Mouse (Mus musculus): ENCODE data around the gene Olfr15. TPM values are rescaled to one million over a fixed set of nuclear protein-coding genes. Genes with fewer than 3 reads are reported as not detected.

Olfr15 gene
- polyA plus RNA-seq, 1 experiment from 2014 or later = not detected

DNA sequence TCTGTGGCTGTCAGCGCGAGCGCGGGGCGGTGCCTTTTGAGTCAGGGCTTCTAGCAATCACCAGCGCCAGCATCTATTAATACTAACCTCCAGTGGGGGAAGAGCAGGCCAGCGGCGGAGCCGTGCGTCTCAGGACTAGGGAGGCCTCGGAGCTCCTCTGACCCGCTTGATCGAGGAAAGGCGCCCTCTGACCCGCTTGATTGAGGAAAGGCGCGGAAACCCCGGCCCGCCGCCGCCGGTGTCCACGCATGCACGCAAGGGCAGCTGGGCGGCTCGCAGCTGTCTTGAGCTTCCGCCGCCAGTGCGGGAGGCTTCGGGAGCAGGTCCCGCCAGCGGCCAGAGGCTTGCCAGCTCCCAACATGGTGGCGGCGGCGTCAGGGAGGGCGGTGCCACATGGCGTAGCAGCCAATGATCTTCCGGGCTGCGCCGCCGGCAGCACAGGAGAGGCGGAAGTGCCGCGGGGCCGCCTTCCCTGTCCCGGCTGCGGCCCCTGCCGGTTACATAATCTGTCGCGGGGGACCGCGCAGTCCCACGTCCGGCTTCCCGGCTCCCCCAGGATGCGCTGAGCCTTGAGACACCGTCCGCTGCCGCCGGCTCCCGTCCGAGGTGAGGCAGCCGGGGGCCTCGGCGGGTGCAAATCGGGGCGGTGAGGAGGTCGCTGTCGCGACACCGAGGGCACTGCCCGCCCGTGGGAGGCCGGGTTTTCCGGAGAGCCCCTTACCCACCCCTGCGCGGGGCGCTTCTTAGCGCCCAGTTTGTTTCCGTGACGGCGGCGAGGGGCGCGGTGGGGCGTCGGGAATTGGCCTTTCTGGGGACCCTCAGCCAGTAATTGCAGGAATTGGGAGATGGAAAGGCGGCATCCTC, 53.8 kb downstream of the Olfr15 start, which contains the start of the genes Zfp597 and Gm20695:
TSS of gene Zfp597 (minus strand) at position 361 of the 864 bp plus-strand sequence.
TSS of gene Gm20695 (plus strand) at position 448 of the 864 bp plus-strand sequence.
- Histone ChIP-seq H3K4me1 (peaks cover 11% of the 10 kb centered on the region), H3K9ac (replicated peaks) (peak within 1 kb of the TSS; percentile 84), H3K27ac (replicated peaks) (peak within 1 kb of the TSS; percentile 92), H3K4me3 (peak within 1 kb of the TSS; percentile 86), H3K27me3 (no peaks in the 10 kb centered on the region), H3K36me3 (peaks cover 2% of the 10 kb centered on the region), H3K4me2 (replicated peaks) (peak within 1 kb of the TSS; percentile 69), H3K9me3 (no peaks in the 10 kb centered on the region)
- peak; percentile 99 for ATAC-seq (ENCODE audit: low FRiP score, low read depth)
- under 1% methylated on average over 83 of the region's 88 CpGs for WGBS

DNA sequence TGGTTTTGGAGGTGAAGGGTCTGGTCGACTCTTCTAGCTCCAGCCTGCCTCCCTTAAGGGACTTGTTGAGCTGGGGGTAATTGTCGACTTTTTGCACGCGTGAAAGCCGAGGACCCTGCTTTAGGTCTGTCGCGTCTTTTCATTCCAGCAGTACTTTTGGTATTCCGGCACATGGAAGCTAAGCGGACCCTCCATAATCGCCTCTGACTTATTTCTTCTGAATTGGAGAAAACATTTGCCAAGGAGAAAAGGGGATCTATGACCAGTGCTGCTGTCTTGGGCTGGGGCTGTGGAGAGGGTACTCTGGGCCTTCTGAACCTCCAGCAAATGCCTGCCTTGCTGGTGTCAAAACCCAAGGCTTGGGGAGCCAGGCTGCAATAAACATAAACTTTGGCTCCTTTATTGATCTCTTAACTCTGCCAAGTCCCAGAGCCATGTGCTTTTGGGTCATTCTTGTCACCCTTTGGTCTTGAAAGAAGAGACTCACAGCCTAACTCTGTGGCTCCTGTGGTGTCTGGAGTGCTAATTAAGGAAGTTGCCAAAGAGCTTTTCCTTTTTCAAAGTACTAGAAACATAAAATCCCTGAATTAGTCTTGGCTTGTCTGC, 54.5 kb downstream of the Olfr15 start:
- H3K4me1 ChIP-seq = peaks cover 11% of the 10 kb centered on the region
- H3K27me3 ChIP-seq = no peaks in the 10 kb centered on the region
- no peaks in the 10 kb centered on the region for H3K36me3 ChIP-seq
- H3K4me2 ChIP-seq (replicated peaks) = peak overlapping the region; percentile 69
- WGBS = 6% methylated on average over 10 of the region's 10 CpGs
- ATAC-seq (ENCODE audit: low FRiP score, low read depth) = no peak
- peak overlapping the region; percentile 84 for H3K9ac ChIP-seq (replicated peaks)
- peak overlapping the region; percentile 92 for H3K27ac ChIP-seq (replicated peaks)
- peak overlapping the region; percentile 86 for H3K4me3 ChIP-seq
- no peaks in the 10 kb centered on the region for H3K9me3 ChIP-seq

DNA sequence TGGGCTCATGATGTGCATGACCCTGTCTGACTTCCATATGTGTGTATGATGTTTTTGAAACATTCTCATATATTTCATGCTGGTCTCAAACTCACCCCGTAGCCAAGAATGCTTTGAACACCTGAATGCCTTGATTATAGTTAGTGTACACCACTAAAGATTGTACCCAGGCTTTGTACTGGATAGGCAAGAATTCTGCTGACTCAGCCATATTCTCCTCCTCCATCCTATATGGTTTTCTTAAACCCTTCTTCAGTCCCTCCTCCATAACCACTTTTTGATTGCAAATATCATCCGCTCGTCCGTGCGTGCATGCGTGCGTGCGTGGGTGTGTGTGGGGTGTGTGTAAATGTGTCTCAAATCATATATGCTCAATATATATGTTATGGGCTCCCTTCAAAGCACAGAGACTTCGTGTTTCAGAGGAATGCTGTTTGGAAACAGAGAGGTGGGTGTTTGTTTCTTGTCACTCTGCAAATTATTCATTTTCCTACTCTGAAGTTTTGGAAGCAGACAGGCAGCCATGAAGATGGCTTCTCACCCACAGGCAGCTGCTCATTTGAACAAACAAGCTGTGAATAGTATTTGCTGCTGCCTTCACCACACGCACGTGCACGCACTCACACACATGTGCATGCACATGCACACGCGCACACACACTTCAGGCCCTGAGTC, 61.1 kb downstream of the Olfr15 start:
- peaks cover 13% of the 10 kb centered on the region; the same call in 1 of the 2 replicates for H3K36me3 ChIP-seq
- H3K4me2 ChIP-seq (replicated peaks) = no peak overlapping the region
- no peak overlapping the region for H3K27ac ChIP-seq (replicated peaks)
- no peak overlapping the region for H3K9ac ChIP-seq (replicated peaks)
- H3K4me1 ChIP-seq = no peaks in the 10 kb centered on the region
- WGBS = 95% methylated on average over 14 of the region's 14 CpGs
- H3K9me3 ChIP-seq = no peaks in the 10 kb centered on the region
- no peaks in the 10 kb centered on the region for H3K27me3 ChIP-seq
- H3K4me3 ChIP-seq = no peak overlapping the region
- ATAC-seq (ENCODE audit: low FRiP score, low read depth) = no peak

DNA sequence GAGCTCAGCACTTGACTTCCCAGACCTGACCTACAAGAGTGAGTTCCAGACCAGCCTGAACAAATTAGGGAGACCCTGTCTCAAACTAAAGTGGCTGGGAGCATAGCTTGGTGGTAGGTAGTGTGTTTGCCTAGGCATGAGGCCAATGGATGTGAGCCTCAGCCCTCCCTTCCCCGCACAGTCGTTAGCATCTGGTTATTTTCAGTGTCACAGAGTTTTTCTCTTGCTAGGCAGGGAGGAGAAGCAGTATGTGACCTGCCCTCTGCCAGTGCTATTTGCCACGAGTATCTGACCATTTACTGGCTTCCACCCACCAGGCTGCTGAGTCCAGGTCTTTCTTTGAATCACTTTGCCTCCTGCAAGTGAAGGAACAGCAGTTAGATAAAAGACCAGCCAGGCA, 63.1 kb downstream of the Olfr15 start:
- Histone ChIP-seq H3K4me3 (no peak overlapping the region), H3K36me3 (peaks cover 31% of the 10 kb centered on the region), H3K9ac (replicated peaks) (no peak overlapping the region), H3K4me2 (replicated peaks) (no peak overlapping the region), H3K27me3 (no peaks in the 10 kb centered on the region), H3K9me3 (no peaks in the 10 kb centered on the region), H3K4me1 (no peaks in the 10 kb centered on the region), H3K27ac (replicated peaks) (no peak overlapping the region)
- no peak for ATAC-seq (ENCODE audit: low FRiP score, low read depth)
- 84% methylated on average over 3 of the region's 3 CpGs for WGBS

Other genes with a start within 250 kb of the Olfr15 start
- not detected in 2 replicates for gene Olfr161, start 239.8 kb upstream of the Olfr15 start, polyA plus RNA-seq (2016; fragmentation: Nextera tagmentation; extraction: Ambion mirVana)
- not detected in 2 replicates for gene Mefv, start 112.8 kb upstream of the Olfr15 start, polyA plus RNA-seq (2016; fragmentation: Nextera tagmentation; extraction: Ambion mirVana)
- 57.9 and 59.9 TPM in 2 replicates for gene Zfp263, start 86.8 kb upstream of the Olfr15 start, polyA plus RNA-seq (2016; fragmentation: Nextera tagmentation; extraction: Ambion mirVana)
- 1.6 and 2.1 TPM in 2 replicates for gene Zfp174, start 16.4 kb downstream of the Olfr15 start, polyA plus RNA-seq (2016; fragmentation: Nextera tagmentation; extraction: Ambion mirVana)
- gene Naa60, start 41.5 kb downstream of the Olfr15 start, polyA plus RNA-seq (2016; fragmentation: Nextera tagmentation; extraction: Ambion mirVana) = 66.0 and 70.2 TPM in 2 replicates
- 12.7 and 13.5 TPM in 2 replicates for gene Zfp597, start 53.7 kb downstream of the Olfr15 start, polyA plus RNA-seq (2016; fragmentation: Nextera tagmentation; extraction: Ambion mirVana)
- gene Gm20695, start 53.8 kb downstream of the Olfr15 start, polyA plus RNA-seq (2016; fragmentation: Nextera tagmentation; extraction: Ambion mirVana) = 2.6 and 3.3 TPM in 2 replicates
- gene 1700037C18Rik, start 77.8 kb downstream of the Olfr15 start, polyA plus RNA-seq (2016; fragmentation: Nextera tagmentation; extraction: Ambion mirVana) = 5.7 and 7.5 TPM in 2 replicates
- gene Cluap1, start 77.9 kb downstream of the Olfr15 start, polyA plus RNA-seq (2016; fragmentation: Nextera tagmentation; extraction: Ambion mirVana) = 24.9 and 25.8 TPM in 2 replicates
- gene Nlrc3, start 145.8 kb downstream of the Olfr15 start, polyA plus RNA-seq (2016; fragmentation: Nextera tagmentation; extraction: Ambion mirVana) = 0.99 and 1.2 TPM in 2 replicates
- gene Slx4, start 172.9 kb downstream of the Olfr15 start, polyA plus RNA-seq (2016; fragmentation: Nextera tagmentation; extraction: Ambion mirVana) = 29.9 and 30.3 TPM in 2 replicates
- gene Dnase1, start 206.1 kb downstream of the Olfr15 start, polyA plus RNA-seq (2016; fragmentation: Nextera tagmentation; extraction: Ambion mirVana) = 6.2 and 7.8 TPM in 2 replicates
- gene Trap1, start 246.9 kb downstream of the Olfr15 start, polyA plus RNA-seq (2016; fragmentation: Nextera tagmentation; extraction: Ambion mirVana) = 59.7 and 62.8 TPM in 2 replicates